Mouse (Mus musculus) ES-Bruce4 (cell line): ENCODE results near the gene Olfr520.

Experiments
- CTCF ChIP-seq: IDR thresholded peaks from one replicate; pipeline ENCODE4 v1.8.1; 2011; ENCODE audit warnings: low read depth, low read length
- EP300 ChIP-seq: IDR thresholded peaks from 2 replicates; pipeline ENCODE4 v1.6.1; 2011; ENCODE audit warnings: low read depth, low read length; ENCODE audit not compliant: insufficient read depth
- POLR2A ChIP-seq: IDR thresholded peaks from one replicate; pipeline ENCODE4 v1.8.1; 2011; ENCODE audit warnings: low read length; ENCODE audit not compliant: insufficient read depth

- no peak for TF ChIP-seq POLR2A
- no peak for TF ChIP-seq CTCF
- no peak for TF ChIP-seq EP300
These were observed 37.7 kb upstream of the Olfr520 start for GRCm38 (mm10) chr7:99692396-99692795.
